11 mouse cellular contexts compared by ENCODE assay signal in the genomic region with DNA sequence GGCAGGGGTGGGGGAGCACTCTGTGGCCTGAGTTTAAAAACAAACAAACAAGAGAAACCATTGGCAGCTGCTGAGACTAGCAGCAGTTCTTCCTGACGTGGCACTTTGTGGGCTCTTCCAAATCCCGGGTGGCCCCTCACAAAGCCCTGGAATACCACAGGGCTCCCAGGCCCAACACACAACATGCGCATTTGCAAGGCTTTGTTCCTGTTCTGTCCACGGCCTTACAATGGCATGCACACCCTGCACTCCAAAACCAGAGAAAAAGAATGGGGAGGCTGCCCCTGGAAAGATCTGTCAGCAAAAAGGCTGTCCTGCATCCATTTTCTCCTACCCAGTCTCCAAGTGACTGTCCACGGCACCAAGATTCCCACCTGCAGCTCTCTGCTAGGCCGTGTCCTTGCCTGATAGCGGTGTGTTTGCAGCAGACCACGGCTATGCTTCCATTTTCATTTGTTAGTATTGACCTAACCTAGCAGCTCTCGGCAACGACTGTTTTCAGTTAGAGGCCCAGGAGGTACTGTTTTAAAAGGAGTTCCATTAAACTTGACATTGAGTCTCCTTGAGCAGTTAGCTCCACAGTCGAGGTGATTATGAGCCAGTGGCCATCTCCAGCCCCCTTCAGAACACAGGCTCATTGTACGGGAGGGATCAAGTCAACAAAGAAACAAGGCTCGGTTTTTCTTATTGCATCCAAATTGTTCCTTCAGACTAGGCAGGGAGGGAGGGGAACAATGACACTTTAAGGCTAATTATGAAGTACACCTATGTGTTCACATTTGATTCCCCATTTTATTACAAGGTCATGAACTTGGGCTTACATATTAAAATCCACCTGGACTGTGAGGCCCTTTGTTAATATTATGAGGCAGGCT.
DNase-seq lines count a peak whose midpoint lies in the region; ATAC-seq lines count a peak whose summit lies in the region.
"Had no signal": no experiment of that assay in that cellular context is flagged by ENCODE, and none has a peak within 500 bp of the region (broad histone marks: within the 10 kb centered on the region; RNA-seq: fewer than 3 reads in every experiment).

No protein-coding gene starts in this region.

- no peak overlapping the region for H3K9ac ChIP-seq in heart, embryonic 12.5 days
- H3K9ac ChIP-seq in neural tube, embryonic 13.5 days = no peak overlapping the region
- no peak overlapping the region for H3K9ac ChIP-seq in neural tube, embryonic 15.5 days (replicated peaks)
- H3K9ac ChIP-seq in hindbrain, embryonic 16.5 days (ENCODE audit: low read depth, low read length) = no peak overlapping the region

- no peak overlapping the region for H3K4me2 ChIP-seq in heart, embryonic 12.5 days
- H3K4me2 ChIP-seq in neural tube, embryonic 13.5 days = no peak overlapping the region
- no peak overlapping the region for H3K4me2 ChIP-seq in neural tube, embryonic 15.5 days
- no peak overlapping the region for H3K4me2 ChIP-seq in hindbrain, embryonic 16.5 days (ENCODE audit: low read length)

- intact Hi-C loops in heart, postnatal 25 days (cut with DNase I) = loop anchor here (2.0 kb wide), 1 partner anchor 21 kb away; no protein-coding TSS in a partner anchor
- intact Hi-C loops in left cerebral cortex, postnatal 10 days (cut with DNase I) = no loop called here

- peak overlapping the region; percentile 30; the same call in 1 of the 2 replicates for H3K27ac ChIP-seq in heart, embryonic 12.5 days (ENCODE audit: poor library complexity, severe bottlenecking)
- peak overlapping the region; percentile 30 for H3K27ac ChIP-seq in neural tube, embryonic 13.5 days (replicated peaks)
- no peak overlapping the region for H3K27ac ChIP-seq in neural tube, embryonic 15.5 days (replicated peaks)
- no peak overlapping the region for H3K27ac ChIP-seq in hindbrain, embryonic 16.5 days (ENCODE audit: low read depth, low read length)

- DNase-seq in heart, postnatal 25 days (ENCODE audit: low spot score) = no peak
- no peak for DNase-seq in left cerebral cortex, postnatal 10 days (ENCODE audit: extremely low spot score in 1 of 2, low spot score in 2 of 2)
- no peak for DNase-seq in frontal cortex, postnatal 25 days (ENCODE audit: low spot score in 2 of 2)
- no peak for DNase-seq in thymus, postnatal 36 days
- DNase-seq: gastrocnemius, postnatal 36 days; thymus, adult 2 months had no signal

- H3K36me3 ChIP-seq in heart, embryonic 12.5 days = no peaks in the 10 kb centered on the region
- no peaks in the 10 kb centered on the region for H3K36me3 ChIP-seq in neural tube, embryonic 13.5 days
- no peaks in the 10 kb centered on the region for H3K36me3 ChIP-seq in neural tube, embryonic 15.5 days
- no peaks in the 10 kb centered on the region for H3K36me3 ChIP-seq in hindbrain, embryonic 16.5 days (ENCODE audit: control insufficient read depth, insufficient read depth, low read length)

- WGBS in heart, embryonic 12.5 days = 56% methylated on average over 13 of the region's 13 CpGs
- 45% methylated on average over 13 of the region's 13 CpGs for WGBS in neural tube, embryonic 13.5 days
- WGBS in neural tube, embryonic 15.5 days = 47% methylated on average over 13 of the region's 13 CpGs
- WGBS in hindbrain, embryonic 16.5 days = 45% methylated on average over 13 of the region's 13 CpGs

- H3K4me1 ChIP-seq in heart, embryonic 12.5 days (replicated peaks) = peaks cover 56% of the 10 kb centered on the region
- H3K4me1 ChIP-seq in neural tube, embryonic 13.5 days (replicated peaks) = peaks cover 21% of the 10 kb centered on the region
- H3K4me1 ChIP-seq in neural tube, embryonic 15.5 days = peaks cover 6% of the 10 kb centered on the region; the same call in 1 of the 2 replicates
- H3K4me1 ChIP-seq in hindbrain, embryonic 16.5 days (ENCODE audit: control insufficient read depth, insufficient read depth, low read depth, low read length) = no peaks in the 10 kb centered on the region

- no peak for ATAC-seq in heart, embryonic 12.5 days (ENCODE audit: insufficient number of reproducible peaks, low FRiP score)
- no peak for ATAC-seq in neural tube, embryonic 13.5 days (ENCODE audit: low read depth)
- ATAC-seq in neural tube, embryonic 15.5 days (ENCODE audit: low FRiP score) = no peak
- ATAC-seq in hindbrain, embryonic 16.5 days = peak; percentile 40; the same call in 1 of the 2 replicates

- no peaks in the 10 kb centered on the region for H3K9me3 ChIP-seq in heart, embryonic 12.5 days (replicated peaks)
- H3K9me3 ChIP-seq in neural tube, embryonic 13.5 days = no peaks in the 10 kb centered on the region
- H3K9me3 ChIP-seq in neural tube, embryonic 15.5 days (replicated peaks) = no peaks in the 10 kb centered on the region
- H3K9me3 ChIP-seq in hindbrain, embryonic 16.5 days (ENCODE audit: control insufficient read depth, low read length) = no peaks in the 10 kb centered on the region
- H3K9me3 ChIP-seq: megakaryocyte, embryonic 14.5 days had no signal

- no peaks in the 10 kb centered on the region for H3K27me3 ChIP-seq in heart, embryonic 12.5 days (replicated peaks)
- no peaks in the 10 kb centered on the region for H3K27me3 ChIP-seq in neural tube, embryonic 13.5 days
- no peaks in the 10 kb centered on the region for H3K27me3 ChIP-seq in neural tube, embryonic 15.5 days (replicated peaks)
- H3K27me3 ChIP-seq in hindbrain, embryonic 16.5 days (replicated peaks; ENCODE audit: control insufficient read depth, insufficient read depth, low read length) = no peaks in the 10 kb centered on the region
- H3K27me3 ChIP-seq: megakaryocyte, embryonic 14.5 days had no signal

- H3K4me3 ChIP-seq in heart, embryonic 12.5 days = no peak overlapping the region
- H3K4me3 ChIP-seq in neural tube, embryonic 13.5 days = no peak overlapping the region
- H3K4me3 ChIP-seq in neural tube, embryonic 15.5 days (replicated peaks) = no peak overlapping the region
- no peak overlapping the region for H3K4me3 ChIP-seq in hindbrain, embryonic 16.5 days (ENCODE audit: low read length)
- H3K4me3 ChIP-seq: megakaryocyte, embryonic 14.5 days had no signal

Comparison
In these comparisons a context has a peak if more than half of its experiments do, and no peak if none do; other contexts are left out.
1. H3K27ac ChIP-seq: peak in heart, embryonic 12.5 days (single experiment) and neural tube, embryonic 13.5 days (single experiment); none in neural tube, embryonic 15.5 days (single experiment) and hindbrain, embryonic 16.5 days (single experiment).